Mouse (Mus musculus) heart, embryonic 15.5 days (tissue): ENCODE measurements around the gene 4933427D14Rik. TPM values are rescaled to one million over a fixed set of nuclear protein-coding genes. Genes with fewer than 3 reads are reported as not detected.

Experiments
- ATAC-seq: fragments of 200-750 bp; cut with Nextera tagmentation; replicated peaks from 2 replicates; pipeline ENCODE4 v1.8.0; 2017; ENCODE audit warnings: low read depth, moderate TSS enrichment; ENCODE audit not compliant: insufficient number of reproducible peaks, insufficient read depth, low FRiP score
- H3K27ac ChIP-seq: fragments of 300-500 bp; sonication (generic); 2 replicates; pipeline ENCODE4 v1.5.1; 2015; ENCODE audit warnings: mild to moderate bottlenecking, inconsistent platforms
- H3K27me3 ChIP-seq: fragments of 300-500 bp; sonication (generic); 2 replicates; pipeline ENCODE4 v1.6.1; 2015; ENCODE audit warnings: inconsistent platforms
- H3K36me3 ChIP-seq: fragments of 300-500 bp; sonication (generic); 2 replicates; pipeline ENCODE4 v1.6.1; 2015; ENCODE audit warnings: mild to moderate bottlenecking, inconsistent platforms
- H3K4me1 ChIP-seq: fragments of 300-500 bp; sonication (generic); replicated peaks from 2 replicates; pipeline ENCODE4 v1.6.1; 2015; ENCODE audit warnings: inconsistent platforms
- H3K4me2 ChIP-seq: fragments of 300-500 bp; sonication (generic); 2 replicates; pipeline ENCODE4 v1.6.1; 2015; ENCODE audit warnings: inconsistent platforms, mild to moderate bottlenecking, moderate library complexity
- H3K4me3 ChIP-seq: fragments of 300-500 bp; sonication (generic); 2 replicates; pipeline ENCODE4 v1.5.1; 2015; ENCODE audit warnings: mild to moderate bottlenecking, inconsistent platforms
- H3K9ac ChIP-seq: fragments of 300-500 bp; sonication (generic); 2 replicates; pipeline ENCODE4 v1.6.1; 2015; ENCODE audit warnings: mild to moderate bottlenecking, inconsistent platforms
- H3K9me3 ChIP-seq: fragments of 300-500 bp; sonication (generic); replicated peaks from 2 replicates; pipeline ENCODE4 v1.6.1; 2016; ENCODE audit warnings: inconsistent platforms
- WGBS: fragments of 180-500 bp; shearing (Covaris S2); methylation state at CpG from one replicate; pipeline ENCODE4 v1.1.7; 2015; ENCODE audit warnings: mixed read lengths; 5-methylcytosine and 5-hydroxymethylcytosine counted together
- polyA plus RNA-seq: library from polyadenylated mRNA; unstranded; fragments of >200 nt; fragmentation: Nextera tagmentation; extraction: Ambion mirVana; gene quantifications from 2 replicates; pipeline ENCODE4 v1.2.1, GENCODE M21; 2015

Gene 4933427D14Rik
- polyA plus RNA-seq: 6.1 and 6.8 TPM in 2 replicates

GRCm38 (mm10) chr11:72207204-72207833 lies at the start of gene 4933427D14Rik, which contains the start of gene Txndc17:
Gene 4933427D14Rik (minus strand): TSS chr11:72207459.
Gene Txndc17 (plus strand): TSS chr11:72207547.
- ATAC-seq: peak; percentile 93

GRCm38 (mm10) chr11:72256441-72256840 lies 49.2 kb upstream of the 4933427D14Rik start:
- Histone ChIP-seq H3K27ac (no peak overlapping the region), H3K4me2 (no peak overlapping the region), H3K36me3 (no peaks in the 10 kb centered on the region), H3K9ac (no peak overlapping the region), H3K4me3 (no peak overlapping the region), H3K9me3 (no peaks in the 10 kb centered on the region), H3K4me1 (no peaks in the 10 kb centered on the region), H3K27me3 (peaks cover 6% of the 10 kb centered on the region; the same call in 1 of the 2 replicates)
- ATAC-seq: no peak
- 69% methylated on average over 2 of the region's 2 CpGs for WGBS

More at GRCm38 (mm10) chr11:72207204-72207833, at the start of gene 4933427D14Rik, which contains the start of gene Txndc17:
- Histone ChIP-seq H3K4me1 (peaks cover 19% of the 10 kb centered on the region), H3K4me3 (peak within 1 kb of the TSS; percentile 82), H3K27me3 (no peaks in the 10 kb centered on the region), H3K36me3 (peaks cover 25% of the 10 kb centered on the region), H3K4me2 (peak within 1 kb of the TSS; percentile 93), H3K27ac (peak within 1 kb of the TSS; percentile 56), H3K9ac (peak within 1 kb of the TSS; percentile 82), H3K9me3 (no peaks in the 10 kb centered on the region)
- under 1% methylated on average over 42 of the region's 42 CpGs for WGBS

- WGBS: 91% methylated on average over 4 of the region's 4 CpGs
- H3K27me3 ChIP-seq: peaks cover 6% of the 10 kb centered on the region; the same call in 1 of the 2 replicates
- H3K36me3 ChIP-seq: no peaks in the 10 kb centered on the region
- no peak overlapping the region for H3K9ac ChIP-seq
- H3K4me1 ChIP-seq: no peaks in the 10 kb centered on the region
- no peak overlapping the region for H3K4me2 ChIP-seq
- no peak for ATAC-seq
- H3K27ac ChIP-seq: no peak overlapping the region
- H3K9me3 ChIP-seq: no peaks in the 10 kb centered on the region
- no peak overlapping the region for H3K4me3 ChIP-seq
These were observed 48.4 kb upstream of the 4933427D14Rik start for GRCm38 (mm10) chr11:72255629-72256028.

GRCm38 (mm10) chr11:72245196-72245753 lies 38.0 kb upstream of the 4933427D14Rik start:
- Histone ChIP-seq H3K4me2 (no peak overlapping the region), H3K27me3 (peaks cover 6% of the 10 kb centered on the region), H3K4me1 (no peaks in the 10 kb centered on the region), H3K4me3 (no peak overlapping the region), H3K27ac (no peak overlapping the region), H3K36me3 (no peaks in the 10 kb centered on the region), H3K9me3 (no peaks in the 10 kb centered on the region), H3K9ac (no peak overlapping the region)
- ATAC-seq: no peak
- WGBS: 71% methylated on average over 8 of the region's 8 CpGs

GRCm38 (mm10) chr11:72240062-72240860 lies 33.0 kb upstream of the 4933427D14Rik start:
- ATAC-seq: no peak
- Histone ChIP-seq H3K27ac (no peak overlapping the region), H3K9me3 (no peaks in the 10 kb centered on the region), H3K4me2 (no peak overlapping the region), H3K4me3 (no peak overlapping the region), H3K9ac (no peak overlapping the region), H3K36me3 (no peaks in the 10 kb centered on the region), H3K4me1 (no peaks in the 10 kb centered on the region), H3K27me3 (no peaks in the 10 kb centered on the region; the same call in none of the 2 replicates)
- WGBS: 61% methylated on average over 4 of the region's 4 CpGs

GRCm38 (mm10) chr11:72234013-72234412 lies 26.8 kb upstream of the 4933427D14Rik start:
- no peak for ATAC-seq
- H3K9ac ChIP-seq: no peak overlapping the region
- no peaks in the 10 kb centered on the region for H3K4me1 ChIP-seq
- H3K36me3 ChIP-seq: no peaks in the 10 kb centered on the region
- no peak overlapping the region for H3K4me3 ChIP-seq
- no peak overlapping the region for H3K4me2 ChIP-seq
- no peaks in the 10 kb centered on the region for H3K27me3 ChIP-seq
- H3K9me3 ChIP-seq: no peaks in the 10 kb centered on the region
- no peak overlapping the region for H3K27ac ChIP-seq
- 60% methylated on average over 5 of the region's 5 CpGs for WGBS

- no peak overlapping the region for H3K4me2 ChIP-seq
- H3K4me3 ChIP-seq: no peak overlapping the region
- H3K27me3 ChIP-seq: peaks cover 3% of the 10 kb centered on the region; the same call in 1 of the 2 replicates
- ATAC-seq: no peak
- WGBS: 76% methylated on average over 1 of the region's 1 CpGs
- H3K9ac ChIP-seq: no peak overlapping the region
- H3K27ac ChIP-seq: no peak overlapping the region
- H3K9me3 ChIP-seq: no peaks in the 10 kb centered on the region
- no peaks in the 10 kb centered on the region for H3K4me1 ChIP-seq
- H3K36me3 ChIP-seq: no peaks in the 10 kb centered on the region
These were observed 25.7 kb upstream of the 4933427D14Rik start for GRCm38 (mm10) chr11:72232991-72233390.

GRCm38 (mm10) chr11:72232068-72232467 lies 24.8 kb upstream of the 4933427D14Rik start:
- Histone ChIP-seq H3K27ac (no peak overlapping the region), H3K4me3 (no peak overlapping the region), H3K4me1 (no peaks in the 10 kb centered on the region), H3K36me3 (no peaks in the 10 kb centered on the region), H3K4me2 (no peak overlapping the region), H3K27me3 (peaks cover 3% of the 10 kb centered on the region; the same call in 1 of the 2 replicates), H3K9ac (no peak overlapping the region), H3K9me3 (no peaks in the 10 kb centered on the region)
- no peak for ATAC-seq
- 79% methylated on average over 7 of the region's 7 CpGs for WGBS

GRCm38 (mm10) chr11:72228513-72228912 lies 21.3 kb upstream of the 4933427D14Rik start:
- ATAC-seq: no peak
- Histone ChIP-seq H3K9ac (no peak overlapping the region), H3K9me3 (no peaks in the 10 kb centered on the region), H3K36me3 (no peaks in the 10 kb centered on the region), H3K4me2 (no peak overlapping the region), H3K4me3 (no peak overlapping the region), H3K27me3 (peaks cover 3% of the 10 kb centered on the region; the same call in 1 of the 2 replicates), H3K4me1 (0 out of 2 replicates have a peak, but pooled peaks cover 4% of the 10 kb centered on the region), H3K27ac (no peak overlapping the region)
- 87% methylated on average over 4 of the region's 4 CpGs for WGBS

- no peak for ATAC-seq
- no peaks in the 10 kb centered on the region for H3K36me3 ChIP-seq
- H3K27me3 ChIP-seq: peaks cover 3% of the 10 kb centered on the region; the same call in 1 of the 2 replicates
- H3K4me3 ChIP-seq: no peak overlapping the region
- H3K27ac ChIP-seq: no peak overlapping the region
- no peak overlapping the region for H3K9ac ChIP-seq
- 80% methylated on average over 6 of the region's 6 CpGs for WGBS
- H3K9me3 ChIP-seq: no peaks in the 10 kb centered on the region
- no peak overlapping the region for H3K4me2 ChIP-seq
- 0 out of 2 replicates have a peak, but pooled peaks cover 4% of the 10 kb centered on the region for H3K4me1 ChIP-seq
These were observed 19.6 kb upstream of the 4933427D14Rik start for GRCm38 (mm10) chr11:72226901-72227300.
